Mouse (Mus musculus) CD8-positive naive resting alpha-beta T cell, adult 57 days (primary cell): ENCODE measurements around the gene Ntf3. TPM values are rescaled to one million over a fixed set of nuclear protein-coding genes. Genes with fewer than 3 reads are reported as not detected.

ENCODE experiments used
- total RNA-seq: library from RNA; stranded (reverse); gene quantifications from one replicate; pipeline ENCODE4 v1.2.4, GENCODE M21; 2023

The Ntf3 gene
- not detected for total RNA-seq

DNA sequence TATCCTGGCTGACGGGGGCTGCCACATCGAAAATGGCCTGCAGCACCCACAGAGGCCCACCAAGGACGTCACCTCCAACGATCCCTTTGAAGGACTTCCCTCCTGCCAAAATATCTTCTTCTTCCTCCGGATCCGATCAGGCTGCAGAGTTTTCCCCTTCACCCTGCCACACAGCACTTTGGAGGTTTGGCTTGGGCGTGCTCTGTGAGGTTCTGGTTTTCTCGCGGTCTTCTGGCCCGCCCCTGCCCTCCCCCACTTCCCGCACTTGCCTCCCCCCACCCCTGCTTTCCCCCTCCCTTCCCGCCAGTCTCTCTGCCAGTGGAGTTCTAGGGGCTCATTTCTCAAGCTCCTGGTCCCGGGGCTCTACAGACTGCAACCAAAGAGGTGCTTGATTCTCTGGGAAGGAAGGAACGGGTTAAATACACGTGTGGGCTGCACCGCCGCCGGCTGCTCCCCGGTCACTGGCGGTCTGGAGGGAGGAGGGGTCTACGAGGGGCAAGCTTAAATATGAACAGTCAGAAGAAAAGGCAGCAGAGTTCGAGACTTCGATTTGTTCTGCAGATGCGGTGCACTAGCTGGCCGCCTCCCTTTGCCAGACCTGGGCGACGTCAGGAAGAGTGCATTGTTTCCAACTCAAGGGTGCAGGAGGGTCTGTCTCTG is at the start of gene Ntf3:
TSS of gene Ntf3 (minus strand) at position 363 of the 660 bp plus-strand sequence.

